Comparison of ENCODE assay signal across 9 mouse cellular contexts in genomic region chr14:24939476-24940200, GRCm38 (mm10).
DNase-seq lines count a peak whose midpoint lies in the region; ATAC-seq and TF ChIP-seq lines count a peak whose summit lies in the region.
"Had no signal": no experiment of that assay in that cellular context is flagged by ENCODE, and none has a peak within 500 bp of the region (broad histone marks: within the 10 kb centered on the region; RNA-seq: fewer than 3 reads in every experiment).

No protein-coding gene starts in this region.

- no peak overlapping the region for H3K4me3 ChIP-seq in forebrain, embryonic 10.5 days
- no peak overlapping the region for H3K4me3 ChIP-seq in forebrain, embryonic 11.5 days (ENCODE audit: low read depth, low read length)
- H3K4me3 ChIP-seq in forebrain, embryonic 13.5 days: no peak overlapping the region
- no peak overlapping the region for H3K4me3 ChIP-seq in olfactory bulb, adult 2 months (ENCODE audit: insufficient read depth, low read depth, low read length)
- H3K4me3 ChIP-seq: lung, embryonic 15.5 days had no signal

- no peak for TF ChIP-seq POLR2A in olfactory bulb, adult 2 months (IDR thresholded peaks at IDR 0.05; ENCODE audit: insufficient read depth, low read depth, low read length)

- H3K9me3 ChIP-seq in forebrain, embryonic 10.5 days: no peaks in the 10 kb centered on the region
- no peaks in the 10 kb centered on the region for H3K9me3 ChIP-seq in forebrain, embryonic 11.5 days (ENCODE audit: control insufficient read depth, low read length)
- H3K9me3 ChIP-seq in forebrain, embryonic 13.5 days (replicated peaks): no peaks in the 10 kb centered on the region
- H3K9me3 ChIP-seq: lung, embryonic 15.5 days had no signal

- H3K27me3 ChIP-seq in forebrain, embryonic 10.5 days (ENCODE audit: poor library complexity, severe bottlenecking): no peaks in the 10 kb centered on the region
- H3K27me3 ChIP-seq in forebrain, embryonic 11.5 days (ENCODE audit: control insufficient read depth, insufficient read depth, low read length): no peaks in the 10 kb centered on the region
- H3K27me3 ChIP-seq in forebrain, embryonic 13.5 days: no peaks in the 10 kb centered on the region
- H3K27me3 ChIP-seq: lung, embryonic 15.5 days had no signal

- TF ChIP-seq CTCF in olfactory bulb, adult 2 months (IDR thresholded peaks at IDR 0.05; ENCODE audit: insufficient read depth, low read depth, low read length): no peak

- peaks cover 8% of the 10 kb centered on the region for H3K4me1 ChIP-seq in forebrain, embryonic 10.5 days
- no peaks in the 10 kb centered on the region for H3K4me1 ChIP-seq in forebrain, embryonic 11.5 days (replicated peaks; ENCODE audit: control insufficient read depth, insufficient read depth, low read length)
- peaks cover 15% of the 10 kb centered on the region for H3K4me1 ChIP-seq in forebrain, embryonic 13.5 days
- peaks cover 7% of the 10 kb centered on the region for H3K4me1 ChIP-seq in olfactory bulb, adult 2 months (ENCODE audit: control insufficient read depth, insufficient read depth, low read length)

- no peak for DNase-seq in forebrain, embryonic 10.5 days (ENCODE audit: extremely low spot score, low spot score)
- no peak for DNase-seq in forebrain, embryonic 11.5 days (ENCODE audit: low spot score)
- DNase-seq in adrenal gland, adult 18-20 months (ENCODE audit: low spot score in 2 of 2): peak; percentile 44 to 47
- DNase-seq in heart, postnatal 36 days: peak; percentile 21 to 24
- peak; percentile 35 to 81 for DNase-seq in left cerebral cortex, adult 8-10 months (ENCODE audit: low spot score in 2 of 2)
- no peak for DNase-seq in yolk sac, embryonic 10.5 days (ENCODE audit: low spot score)

- no peak overlapping the region for H3K4me2 ChIP-seq in forebrain, embryonic 11.5 days (ENCODE audit: low read depth, low read length, severe bottlenecking)
- H3K4me2 ChIP-seq in forebrain, embryonic 13.5 days: 0 out of 2 replicates have a peak overlapping the region, but pooled peaks have one; percentile 8
- H3K4me2 ChIP-seq: lung, embryonic 15.5 days had no signal

- no peak for ATAC-seq in forebrain, embryonic 11.5 days (replicated peaks; ENCODE audit: low FRiP score)
- peak; percentile 78 for ATAC-seq in forebrain, embryonic 13.5 days

- H3K36me3 ChIP-seq in forebrain, embryonic 10.5 days (replicated peaks): no peaks in the 10 kb centered on the region
- no peaks in the 10 kb centered on the region for H3K36me3 ChIP-seq in forebrain, embryonic 11.5 days (ENCODE audit: control insufficient read depth, insufficient read depth, low read length)
- H3K36me3 ChIP-seq in forebrain, embryonic 13.5 days (ENCODE audit: poor library complexity, severe bottlenecking): no peaks in the 10 kb centered on the region
- H3K36me3 ChIP-seq: lung, embryonic 15.5 days had no signal

- WGBS in forebrain, embryonic 10.5 days: 83% methylated on average over 9 of the region's 9 CpGs
- 79% methylated on average over 9 of the region's 9 CpGs for WGBS in forebrain, embryonic 11.5 days
- 53% methylated on average over 9 of the region's 9 CpGs for WGBS in forebrain, embryonic 13.5 days
- WGBS in olfactory bulb, adult 2 months: 37% methylated on average over 9 of the region's 9 CpGs

- no peak overlapping the region for H3K9ac ChIP-seq in forebrain, embryonic 11.5 days (ENCODE audit: low read length)
- H3K9ac ChIP-seq in forebrain, embryonic 13.5 days: no peak overlapping the region
- H3K9ac ChIP-seq: lung, embryonic 15.5 days had no signal

- peak overlapping the region; percentile 32 for H3K27ac ChIP-seq in forebrain, embryonic 10.5 days
- H3K27ac ChIP-seq in forebrain, embryonic 11.5 days (ENCODE audit: low read depth, low read length): no peak overlapping the region
- H3K27ac ChIP-seq in forebrain, embryonic 13.5 days: peak overlapping the region; percentile 66
- peak overlapping the region; percentile 90 for H3K27ac ChIP-seq in olfactory bulb, adult 2 months (ENCODE audit: insufficient read depth, low read depth, low read length)
- H3K27ac ChIP-seq: lung, embryonic 15.5 days had no signal

- intact Hi-C loops in heart, postnatal 36 days (cut with DNase I): no loop called here

Comparison
In these comparisons a context has a peak if more than half of its experiments do, and no peak if none do; other contexts are left out.
1. DNase-seq: peak in adrenal gland, adult 18-20 months (2 of 2), heart, postnatal 36 days (2 of 2) and left cerebral cortex, adult 8-10 months (2 of 2); none in forebrain, embryonic 10.5 days (single experiment), forebrain, embryonic 11.5 days (single experiment) and yolk sac, embryonic 10.5 days (single experiment).